Mouse (Mus musculus) embryonic facial prominence, embryonic 14.5 days (tissue): ENCODE results near the gene Pknox2. TPM values are rescaled to one million over a fixed set of nuclear protein-coding genes. Genes with fewer than 3 reads are reported as not detected.

Experiments used
- ATAC-seq: fragments of 200-750 bp; cut with Nextera tagmentation; 2 replicates; pipeline ENCODE4 v1.8.0; 2017; ENCODE audit warnings: low read depth, moderate number of reproducible peaks, moderate TSS enrichment
- DNase-seq: peaks from one replicate; pipeline ENCODE4 v3.0.0-alpha.2; 2015; ENCODE audit warnings: low spot score
- H3K27ac ChIP-seq: fragments of 300-500 bp; sonication (generic); replicated peaks from 2 replicates; pipeline ENCODE4 v1.5.1; 2014; ENCODE audit warnings: low read depth, mild to moderate bottlenecking, low read length, moderate library complexity
- H3K27me3 ChIP-seq: fragments of 300-500 bp; sonication (generic); replicated peaks from 2 replicates; pipeline ENCODE4 v1.6.1; 2014; ENCODE audit warnings: low read length; ENCODE audit not compliant: control insufficient read depth, insufficient read depth
- H3K36me3 ChIP-seq: fragments of 300-500 bp; sonication (generic); 2 replicates; pipeline ENCODE4 v1.6.1; 2014; ENCODE audit warnings: low read length, mixed read lengths; ENCODE audit not compliant: control insufficient read depth, insufficient read depth
- H3K4me1 ChIP-seq: fragments of 300-500 bp; sonication (generic); 2 replicates; pipeline ENCODE4 v1.6.1; 2014; ENCODE audit warnings: antibody characterized with exemption, low read length; ENCODE audit not compliant: control insufficient read depth, insufficient read depth
- H3K4me2 ChIP-seq: fragments of 300-500 bp; sonication (generic); 2 replicates; pipeline ENCODE4 v1.6.1; 2014; ENCODE audit warnings: low read depth, mild to moderate bottlenecking, low read length, moderate library complexity, mixed read lengths
- H3K4me3 ChIP-seq: fragments of 300-500 bp; sonication (generic); 2 replicates; pipeline ENCODE4 v1.5.1; 2014; ENCODE audit warnings: low read depth, mild to moderate bottlenecking, low read length
- H3K9ac ChIP-seq: fragments of 300-500 bp; sonication (generic); 2 replicates; pipeline ENCODE4 v1.6.1; 2014; ENCODE audit warnings: low read depth, mild to moderate bottlenecking, low read length, moderate library complexity, mixed read lengths
- H3K9me3 ChIP-seq: fragments of 300-500 bp; sonication (generic); 2 replicates; pipeline ENCODE4 v1.6.1; 2016; ENCODE audit warnings: low read length; ENCODE audit not compliant: control insufficient read depth
- WGBS: fragments of 180-500 bp; shearing (Covaris S2); extraction: QIAGEN DNeasy Blood & Tissue Kit; methylation state at CpG from one replicate; pipeline ENCODE4 v1.1.7; 2014; 5-methylcytosine and 5-hydroxymethylcytosine counted together
- polyA plus RNA-seq: library from polyadenylated mRNA; unstranded; fragments of >200 nt; fragmentation: Nextera tagmentation; extraction: Ambion mirVana; gene quantifications from 2 replicates; pipeline ENCODE4 v1.2.1, GENCODE M21; 2014

The Pknox2 gene
- polyA plus RNA-seq, 1 experiment from 2014 or later = 9.5 TPM

- H3K27ac ChIP-seq = no peak overlapping the region
- no peaks in the 10 kb centered on the region for H3K27me3 ChIP-seq
- no peak overlapping the region for H3K9ac ChIP-seq
- H3K36me3 ChIP-seq = no peaks in the 10 kb centered on the region; the same call in 1 of the 2 replicates
- H3K9me3 ChIP-seq = no peaks in the 10 kb centered on the region
- peak; percentile 74 for DNase-seq
- peaks cover 11% of the 10 kb centered on the region; the same call in 1 of the 2 replicates for H3K4me1 ChIP-seq
- WGBS = 6% methylated on average over 5 of the region's 5 CpGs
- H3K4me3 ChIP-seq = no peak overlapping the region
- H3K4me2 ChIP-seq = 0 out of 2 replicates have a peak overlapping the region, but pooled peaks have one; percentile 20
- no peak; the same call in 1 of the 2 replicates for ATAC-seq
Measured at GRCm38 (mm10) chr9:36970651-36971050, 176.6 kb downstream of the Pknox2 start.

- no peak overlapping the region for H3K9ac ChIP-seq
- DNase-seq = no peak
- no peaks in the 10 kb centered on the region for H3K27me3 ChIP-seq
Measured at GRCm38 (mm10) chr9:36969131-36969530, 178.1 kb downstream of the Pknox2 start.

GRCm38 (mm10) chr9:36968713-36969112 lies 178.5 kb downstream of the Pknox2 start:
- peaks cover 16% of the 10 kb centered on the region for H3K4me1 ChIP-seq
- no peak overlapping the region for H3K4me3 ChIP-seq
- no peak overlapping the region for H3K9ac ChIP-seq
- DNase-seq = peak; percentile 76
- 0 out of 2 replicates have a peak, but pooled peaks have one; percentile 16 for ATAC-seq
- 37% methylated on average over 7 of the region's 7 CpGs for WGBS
- H3K27me3 ChIP-seq = no peaks in the 10 kb centered on the region
- H3K36me3 ChIP-seq = no peaks in the 10 kb centered on the region; the same call in 1 of the 2 replicates
- H3K9me3 ChIP-seq = no peaks in the 10 kb centered on the region
- no peak overlapping the region for H3K27ac ChIP-seq
- H3K4me2 ChIP-seq = no peak overlapping the region

More at GRCm38 (mm10) chr9:36969131-36969530, 178.1 kb downstream of the Pknox2 start:
- Histone ChIP-seq H3K4me2 (no peak overlapping the region), H3K36me3 (no peaks in the 10 kb centered on the region; the same call in 1 of the 2 replicates), H3K27ac (no peak overlapping the region), H3K9me3 (no peaks in the 10 kb centered on the region), H3K4me1 (peaks cover 14% of the 10 kb centered on the region), H3K4me3 (no peak overlapping the region)
- 74% methylated on average over 1 of the region's 1 CpGs for WGBS
- ATAC-seq = no peak

GRCm38 (mm10) chr9:36968236-36968635 lies 179.0 kb downstream of the Pknox2 start:
- ATAC-seq (no peak), DNase-seq (no peak)
- H3K4me3 ChIP-seq = no peak overlapping the region
- no peak overlapping the region for H3K27ac ChIP-seq
- no peak overlapping the region for H3K4me2 ChIP-seq
- WGBS = 76% methylated on average over 7 of the region's 7 CpGs
- no peaks in the 10 kb centered on the region for H3K9me3 ChIP-seq
- no peak overlapping the region for H3K9ac ChIP-seq
- H3K27me3 ChIP-seq = no peaks in the 10 kb centered on the region
- no peaks in the 10 kb centered on the region; the same call in 1 of the 2 replicates for H3K36me3 ChIP-seq
- peaks cover 21% of the 10 kb centered on the region for H3K4me1 ChIP-seq

- WGBS = 55% methylated on average over 5 of the region's 5 CpGs
Measured at GRCm38 (mm10) chr9:36965720-36966119, 181.5 kb downstream of the Pknox2 start.

GRCm38 (mm10) chr9:36964230-36964629 lies 183.0 kb downstream of the Pknox2 start:
- Histone ChIP-seq H3K36me3 (no peaks in the 10 kb centered on the region; the same call in 1 of the 2 replicates), H3K9me3 (no peaks in the 10 kb centered on the region), H3K9ac (peak overlapping the region; percentile 37; the same call in 1 of the 2 replicates), H3K27ac (no peak overlapping the region), H3K27me3 (no peaks in the 10 kb centered on the region), H3K4me2 (no peak overlapping the region), H3K4me3 (no peak overlapping the region), H3K4me1 (peaks cover 10% of the 10 kb centered on the region)
- WGBS = 10% methylated on average over 5 of the region's 5 CpGs
- ATAC-seq = no peak; the same call in 1 of the 2 replicates
- no peak for DNase-seq

More at GRCm38 (mm10) chr9:36965720-36966119, 181.5 kb downstream of the Pknox2 start:
- Histone ChIP-seq H3K4me3 (no peak overlapping the region), H3K9me3 (no peaks in the 10 kb centered on the region), H3K27me3 (no peaks in the 10 kb centered on the region), H3K9ac (no peak overlapping the region), H3K4me2 (no peak overlapping the region), H3K4me1 (peaks cover 10% of the 10 kb centered on the region), H3K27ac (no peak overlapping the region), H3K36me3 (no peaks in the 10 kb centered on the region; the same call in 1 of the 2 replicates)
- DNase-seq = no peak
- no peak for ATAC-seq

GRCm38 (mm10) chr9:36963512-36963911 lies 183.7 kb downstream of the Pknox2 start:
- no peak overlapping the region for H3K27ac ChIP-seq
- no peaks in the 10 kb centered on the region for H3K27me3 ChIP-seq
- WGBS = 67% methylated on average over 3 of the region's 3 CpGs
- no peak overlapping the region for H3K4me2 ChIP-seq
- H3K4me3 ChIP-seq = no peak overlapping the region
- no peaks in the 10 kb centered on the region; the same call in 1 of the 2 replicates for H3K36me3 ChIP-seq
- peaks cover 10% of the 10 kb centered on the region for H3K4me1 ChIP-seq
- DNase-seq (no peak), ATAC-seq (no peak)
- no peak overlapping the region for H3K9ac ChIP-seq
- H3K9me3 ChIP-seq = no peaks in the 10 kb centered on the region

GRCm38 (mm10) chr9:36961874-36962273 lies 185.3 kb downstream of the Pknox2 start:
- H3K36me3 ChIP-seq = no peaks in the 10 kb centered on the region
- no peak overlapping the region for H3K4me2 ChIP-seq
- no peak overlapping the region for H3K9ac ChIP-seq
- H3K27ac ChIP-seq = no peak overlapping the region
- H3K4me1 ChIP-seq = peaks cover 10% of the 10 kb centered on the region
- WGBS = 43% methylated on average over 1 of the region's 1 CpGs
- DNase-seq (no peak), ATAC-seq (no peak)
- H3K4me3 ChIP-seq = no peak overlapping the region
- no peaks in the 10 kb centered on the region for H3K27me3 ChIP-seq
- H3K9me3 ChIP-seq = no peaks in the 10 kb centered on the region

GRCm38 (mm10) chr9:36961153-36961552 lies 186.1 kb downstream of the Pknox2 start:
- H3K27me3 ChIP-seq = no peaks in the 10 kb centered on the region
- H3K27ac ChIP-seq = no peak overlapping the region
- H3K9ac ChIP-seq = no peak overlapping the region
- ATAC-seq (no peak), DNase-seq (no peak)
- 81% methylated on average over 5 of the region's 5 CpGs for WGBS
- peaks cover 10% of the 10 kb centered on the region for H3K4me1 ChIP-seq
- no peak overlapping the region for H3K4me3 ChIP-seq
- H3K36me3 ChIP-seq = no peaks in the 10 kb centered on the region
- H3K4me2 ChIP-seq = no peak overlapping the region
- no peaks in the 10 kb centered on the region for H3K9me3 ChIP-seq
